Mouse (Mus musculus): Measurements from ENCODE around the gene Sit1. TPM values are rescaled to one million over a fixed set of nuclear protein-coding genes. Genes with fewer than 3 reads are reported as not detected.

Gene Sit1
- polyA plus RNA-seq, 1 experiment from 2014 or later = 0.94 TPM

GRCm38 (mm10) chr4:43442456-43443361, 40.8 kb downstream of the Sit1 start:
- WGBS (ENCODE audit: insufficient replicate concordance) = under 1% methylated on average over 41 of the region's 88 CpGs
- ATAC-seq = peak; percentile 77
- peak overlapping the region; percentile 99 for H3K4me2 ChIP-seq (ENCODE audit: low read depth, low read length)
- peak; percentile 78 for DNase-seq
- peak overlapping the region; percentile 71 for H3K4me3 ChIP-seq (ENCODE audit: low read depth, low read length)
- H3K27me3 ChIP-seq (ENCODE audit: insufficient read depth, low read length) = no peaks in the 10 kb centered on the region
- peak overlapping the region; percentile 78 for H3K9ac ChIP-seq (replicated peaks)
- H3K27ac ChIP-seq (ENCODE audit: low read depth) = peak overlapping the region; percentile 83
- H3K9me3 ChIP-seq (ENCODE audit: low read length) = no peaks in the 10 kb centered on the region
- peaks cover 16% of the 10 kb centered on the region for H3K36me3 ChIP-seq (replicated peaks; ENCODE audit: insufficient read depth, low read length)
- H3K4me1 ChIP-seq (ENCODE audit: insufficient read depth) = peaks cover 4% of the 10 kb centered on the region
- TF ChIP-seq EP300 (IDR thresholded peaks at IDR 0.05; ENCODE audit: low read depth) = peak; percentile 15; the same call in 1 of the 2 replicates
- TF ChIP-seq CTCF (IDR thresholded peaks at IDR 0.05; ENCODE audit: low read depth) = no peak

DNA sequence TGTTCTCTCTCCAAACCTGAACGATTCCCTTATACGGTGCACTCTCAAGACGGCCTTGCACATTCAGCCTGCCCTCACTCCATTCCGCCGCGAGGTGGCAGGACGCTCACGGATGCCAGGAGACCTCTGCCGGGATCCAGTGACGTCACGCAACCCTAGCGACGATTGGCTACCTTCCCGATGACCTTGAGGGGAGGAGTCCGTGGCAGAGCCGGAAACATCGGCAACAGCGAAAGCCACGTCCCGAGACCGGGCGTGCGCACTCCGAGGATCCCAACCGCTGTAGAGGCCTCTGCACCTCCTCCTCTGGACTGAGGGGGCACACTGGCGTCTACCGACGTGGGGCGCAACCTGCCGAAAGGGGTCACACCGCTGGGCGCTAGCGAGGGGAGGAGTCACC, 41.5 kb downstream of the Sit1 start:
- Histone ChIP-seq H3K27ac (ENCODE audit: low read depth) (peak overlapping the region; percentile 83), H3K9me3 (ENCODE audit: low read length) (no peaks in the 10 kb centered on the region), H3K27me3 (ENCODE audit: insufficient read depth, low read length) (no peaks in the 10 kb centered on the region), H3K4me3 (ENCODE audit: low read depth, low read length) (peak overlapping the region; percentile 71), H3K36me3 (replicated peaks; ENCODE audit: insufficient read depth, low read length) (peaks cover 12% of the 10 kb centered on the region), H3K9ac (replicated peaks) (peak overlapping the region; percentile 78), H3K4me2 (ENCODE audit: low read depth, low read length) (peak overlapping the region; percentile 99), H3K4me1 (ENCODE audit: insufficient read depth) (peaks cover 4% of the 10 kb centered on the region)
- DNase-seq (peak; percentile 98), ATAC-seq (peak; percentile 91)
- WGBS (ENCODE audit: insufficient replicate concordance) = under 1% methylated on average over 33 of the region's 33 CpGs
- TF ChIP-seq EP300 (IDR thresholded peaks at IDR 0.05; ENCODE audit: low read depth) (no peak), CTCF (IDR thresholded peaks at IDR 0.05; ENCODE audit: low read depth) (peak; percentile 98)

GRCm38 (mm10) chr4:43441639-43442038, 41.9 kb downstream of the Sit1 start, which contains the start of gene Tesk1:
Gene Tesk1 (plus strand): TSS chr4:43441939.
- peak within 1 kb of the TSS; percentile 99 for H3K4me2 ChIP-seq (ENCODE audit: low read depth, low read length)
- peak within 1 kb of the TSS; percentile 71 for H3K4me3 ChIP-seq (ENCODE audit: low read depth, low read length)
- H3K4me1 ChIP-seq (ENCODE audit: insufficient read depth) = peaks cover 4% of the 10 kb centered on the region
- no peaks in the 10 kb centered on the region for H3K9me3 ChIP-seq (ENCODE audit: low read length)
- ATAC-seq (no peak), DNase-seq (no peak)
- peak within 1 kb of the TSS; percentile 78 for H3K9ac ChIP-seq (replicated peaks)
- 28% methylated on average over 4 of the region's 4 CpGs for WGBS (ENCODE audit: insufficient replicate concordance)
- H3K27me3 ChIP-seq (ENCODE audit: insufficient read depth, low read length) = no peaks in the 10 kb centered on the region
- H3K27ac ChIP-seq (ENCODE audit: low read depth) = peak within 1 kb of the TSS; percentile 83
- TF ChIP-seq CTCF (IDR thresholded peaks at IDR 0.05; ENCODE audit: low read depth) (no peak), EP300 (IDR thresholded peaks at IDR 0.05; ENCODE audit: low read depth) (no peak)
- H3K36me3 ChIP-seq (replicated peaks; ENCODE audit: insufficient read depth, low read length) = peaks cover 8% of the 10 kb centered on the region

- Histone ChIP-seq H3K4me3 (ENCODE audit: low read depth, low read length) (no peak overlapping the region), H3K4me2 (ENCODE audit: low read depth, low read length) (no peak overlapping the region), H3K27ac (ENCODE audit: low read depth) (no peak overlapping the region), H3K4me1 (ENCODE audit: insufficient read depth) (peaks cover 2% of the 10 kb centered on the region; the same call in 1 of the 2 replicates), H3K9ac (replicated peaks) (no peak overlapping the region), H3K27me3 (ENCODE audit: insufficient read depth, low read length) (peaks cover 6% of the 10 kb centered on the region; the same call in 1 of the 2 replicates), H3K36me3 (replicated peaks; ENCODE audit: insufficient read depth, low read length) (no peaks in the 10 kb centered on the region), H3K9me3 (ENCODE audit: low read length) (no peaks in the 10 kb centered on the region)
- ATAC-seq (no peak), DNase-seq (no peak)
- WGBS (ENCODE audit: insufficient replicate concordance) = 76% methylated on average over 1 of the region's 1 CpGs
- no peak for TF ChIP-seq EP300 (IDR thresholded peaks at IDR 0.05; ENCODE audit: low read depth)
- TF ChIP-seq CTCF (IDR thresholded peaks at IDR 0.05; ENCODE audit: low read depth) = no peak
Observed at GRCm38 (mm10) chr4:43432832-43433231, 50.7 kb downstream of the Sit1 start.

Other genes starting within 250 kb of the Sit1 start
- gene Atp8b5, start 216.6 kb downstream of the Sit1 start, polyA plus RNA-seq (2015; fragmentation: Nextera tagmentation; extraction: Ambion mirVana) = 0.02 and 0.13 TPM in 2 replicates
- 1.9 and 2.1 TPM in 2 replicates for gene Rusc2, start 101.8 kb downstream of the Sit1 start, polyA plus RNA-seq (2015; fragmentation: Nextera tagmentation; extraction: Ambion mirVana)
- 0.14 TPM in 1 of 2 replicates, not detected in the other for gene Fam166b, start 54.6 kb downstream of the Sit1 start, polyA plus RNA-seq (2015; fragmentation: Nextera tagmentation; extraction: Ambion mirVana)
- 1.2 TPM in 2 replicates for gene Tesk1, start 41.8 kb downstream of the Sit1 start, polyA plus RNA-seq (2015; fragmentation: Nextera tagmentation; extraction: Ambion mirVana)
- 9.9 and 10.4 TPM in 2 replicates for gene Cd72, start 29.1 kb downstream of the Sit1 start, polyA plus RNA-seq (2015; fragmentation: Nextera tagmentation; extraction: Ambion mirVana)
- 41.1 and 46.0 TPM in 2 replicates for gene Ccdc107, start 9.2 kb upstream of the Sit1 start, polyA plus RNA-seq (2015; fragmentation: Nextera tagmentation; extraction: Ambion mirVana)
- 14.2 and 15.2 TPM in 2 replicates for gene Arhgef39, start 16.0 kb upstream of the Sit1 start, polyA plus RNA-seq (2015; fragmentation: Nextera tagmentation; extraction: Ambion mirVana)
- 0.95 and 1.1 TPM in 2 replicates for gene Car9, start 23.2 kb upstream of the Sit1 start, polyA plus RNA-seq (2015; fragmentation: Nextera tagmentation; extraction: Ambion mirVana)
- gene Tpm2, start 40.0 kb upstream of the Sit1 start, polyA plus RNA-seq (2015; fragmentation: Nextera tagmentation; extraction: Ambion mirVana) = 17.3 and 58.9 TPM in 2 replicates
- gene Creb3, start 78.6 kb upstream of the Sit1 start, polyA plus RNA-seq (2015; fragmentation: Nextera tagmentation; extraction: Ambion mirVana) = 36.2 and 41.2 TPM in 2 replicates
- gene Tln1, start 79.0 kb upstream of the Sit1 start, polyA plus RNA-seq (2015; fragmentation: Nextera tagmentation; extraction: Ambion mirVana) = 30.0 and 34.2 TPM in 2 replicates
- 6.3 and 7.3 TPM in 2 replicates for gene Rgp1, start 95.0 kb upstream of the Sit1 start, polyA plus RNA-seq (2015; fragmentation: Nextera tagmentation; extraction: Ambion mirVana)
- gene Gba2, start 95.1 kb upstream of the Sit1 start, polyA plus RNA-seq (2015; fragmentation: Nextera tagmentation; extraction: Ambion mirVana) = 7.3 and 8.4 TPM in 2 replicates
- 0.96 TPM in 1 of 2 replicates, not detected in the other for gene Msmp, start 100.8 kb upstream of the Sit1 start, polyA plus RNA-seq (2015; fragmentation: Nextera tagmentation; extraction: Ambion mirVana)
- 0.54 and 0.82 TPM in 2 replicates for gene Npr2, start 148.2 kb upstream of the Sit1 start, polyA plus RNA-seq (2015; fragmentation: Nextera tagmentation; extraction: Ambion mirVana)
- not detected in 2 replicates for gene Spag8, start 169.9 kb upstream of the Sit1 start, polyA plus RNA-seq (2015; fragmentation: Nextera tagmentation; extraction: Ambion mirVana)
- gene Hint2, start 172.7 kb upstream of the Sit1 start, polyA plus RNA-seq (2015; fragmentation: Nextera tagmentation; extraction: Ambion mirVana) = 159 and 186 TPM in 2 replicates
- gene Tmem8b, start 185.2 kb upstream of the Sit1 start, polyA plus RNA-seq (2015; fragmentation: Nextera tagmentation; extraction: Ambion mirVana) = 0.29 and 0.33 TPM in 2 replicates
- 1.7 and 1.8 TPM in 2 replicates for gene Fam221b, start 185.4 kb upstream of the Sit1 start, polyA plus RNA-seq (2015; fragmentation: Nextera tagmentation; extraction: Ambion mirVana)
- not detected in 2 replicates for gene Olfr70, start 217.1 kb upstream of the Sit1 start, polyA plus RNA-seq (2015; fragmentation: Nextera tagmentation; extraction: Ambion mirVana)
- gene Olfr71, start 226.5 kb upstream of the Sit1 start, polyA plus RNA-seq (2015; fragmentation: Nextera tagmentation; extraction: Ambion mirVana) = not detected in 2 replicates
- 0.40 and 0.50 TPM in 2 replicates for gene Hrct1, start 243.5 kb upstream of the Sit1 start, polyA plus RNA-seq (2015; fragmentation: Nextera tagmentation; extraction: Ambion mirVana)
- 0.07 and 0.13 TPM in 2 replicates for gene Spaar, start 246.3 kb upstream of the Sit1 start, polyA plus RNA-seq (2015; fragmentation: Nextera tagmentation; extraction: Ambion mirVana)

All from liver, postnatal 0 days (tissue).